ENCODE assay signal across 12 mouse cellular contexts in genomic region chr11:21241351-21241750, GRCm38 (mm10). TPM values are rescaled to one million over a fixed set of nuclear protein-coding genes. Genes with fewer than 3 reads are reported as not detected.
A peak's percentile ranks its signal among the peaks of the same experiment; 100 is the strongest.
DNase-seq lines count a peak whose midpoint lies in the region; ATAC-seq and TF ChIP-seq lines count a peak whose summit lies in the region.
"Had no signal": no experiment of that assay in that cellular context is flagged by ENCODE, and none has a peak within 500 bp of the region (broad histone marks: within the 10 kb centered on the region; RNA-seq: fewer than 3 reads in every experiment).

No protein-coding gene starts in this region.

- peaks cover 6% of the 10 kb centered on the region for H3K4me1 ChIP-seq in heart, embryonic 12.5 days (replicated peaks)
- H3K4me1 ChIP-seq in kidney, postnatal 0 days (replicated peaks; ENCODE audit: insufficient read depth, low read length), result peaks cover 4% of the 10 kb centered on the region; the same call in 1 of the 2 replicates
- H3K4me1 ChIP-seq in stomach, embryonic 16.5 days (ENCODE audit: control insufficient read depth, insufficient read depth, low read length), result peaks cover 7% of the 10 kb centered on the region; the same call in 1 of the 2 replicates
- H3K4me1 ChIP-seq in stomach, postnatal 0 days (replicated peaks; ENCODE audit: control insufficient read depth, insufficient read depth), result no peaks in the 10 kb centered on the region

- H3K9ac ChIP-seq in heart, embryonic 12.5 days, result no peak overlapping the region
- H3K9ac ChIP-seq in kidney, postnatal 0 days (ENCODE audit: low read depth, low read length), result no peak overlapping the region
- H3K9ac ChIP-seq in stomach, embryonic 16.5 days (ENCODE audit: low read length), result no peak overlapping the region
- no peak overlapping the region for H3K9ac ChIP-seq in stomach, postnatal 0 days (ENCODE audit: low read length)
- H3K9ac ChIP-seq: forebrain, embryonic 13.5 days; limb, embryonic 12.5 days had no signal

- no peaks in the 10 kb centered on the region for H3K27me3 ChIP-seq in heart, embryonic 12.5 days (replicated peaks)
- H3K27me3 ChIP-seq in kidney, postnatal 0 days (ENCODE audit: insufficient read depth, low read length), result no peaks in the 10 kb centered on the region
- no peaks in the 10 kb centered on the region for H3K27me3 ChIP-seq in stomach, embryonic 16.5 days (ENCODE audit: control insufficient read depth, insufficient read depth, low read length)
- H3K27me3 ChIP-seq in stomach, postnatal 0 days (ENCODE audit: control insufficient read depth, insufficient read depth, low read length), result no peaks in the 10 kb centered on the region
- H3K27me3 ChIP-seq: forebrain, embryonic 13.5 days; limb, embryonic 12.5 days had no signal

- TF ChIP-seq EP300 in stomach, postnatal 0 days (optimal IDR thresholded peaks at IDR 0.05), result no peak

- no peak for TF ChIP-seq CTCF in kidney, postnatal 0 days (IDR thresholded peaks at IDR 0.05; ENCODE audit: low read depth)
- TF ChIP-seq CTCF in stomach, postnatal 0 days (IDR thresholded peaks at IDR 0.05; ENCODE audit: low read depth), result no peak

- no peak for DNase-seq in heart, adult 9 months (ENCODE audit: low spot score in 2 of 2)
- no peak for DNase-seq in kidney, postnatal 0 days (ENCODE audit: low spot score)
- no peak for DNase-seq in kidney, adult 11 months
- DNase-seq in stomach, postnatal 0 days (ENCODE audit: low spot score), result no peak
- DNase-seq in testis, postnatal 10 days (ENCODE audit: low spot score), result no peak
- no peak for DNase-seq in cerebellum, adult 11-12 months
- DNase-seq: cerebellum, adult 8-10 months; gastrocnemius, postnatal 36 days had no signal

- no peak for ATAC-seq in heart, embryonic 12.5 days (ENCODE audit: insufficient number of reproducible peaks, low FRiP score)
- ATAC-seq in kidney, postnatal 0 days (replicated peaks; ENCODE audit: low FRiP score, low read depth), result no peak
- no peak for ATAC-seq in stomach, embryonic 16.5 days (ENCODE audit: insufficient read depth, low FRiP score)
- ATAC-seq in stomach, postnatal 0 days (ENCODE audit: low FRiP score, low TSS enrichment), result no peak
- ATAC-seq: forebrain, embryonic 13.5 days had no signal

- H3K27ac ChIP-seq in heart, embryonic 12.5 days (ENCODE audit: poor library complexity, severe bottlenecking), result no peak overlapping the region
- no peak overlapping the region for H3K27ac ChIP-seq in kidney, postnatal 0 days
- no peak overlapping the region for H3K27ac ChIP-seq in stomach, embryonic 16.5 days (ENCODE audit: low read length)
- H3K27ac ChIP-seq in stomach, postnatal 0 days (replicated peaks), result no peak overlapping the region
- H3K27ac ChIP-seq: forebrain, embryonic 13.5 days; limb, embryonic 12.5 days had no signal

- H3K36me3 ChIP-seq in heart, embryonic 12.5 days, result 0 out of 2 replicates have a peak, but pooled peaks cover 3% of the 10 kb centered on the region
- H3K36me3 ChIP-seq in kidney, postnatal 0 days (ENCODE audit: insufficient read depth, low read length), result no peaks in the 10 kb centered on the region
- no peaks in the 10 kb centered on the region for H3K36me3 ChIP-seq in stomach, embryonic 16.5 days (ENCODE audit: control insufficient read depth, insufficient read depth, low read length)
- H3K36me3 ChIP-seq in stomach, postnatal 0 days (ENCODE audit: control insufficient read depth, insufficient read depth, low read length), result no peaks in the 10 kb centered on the region

- H3K4me2 ChIP-seq in heart, embryonic 12.5 days, result 0 out of 2 replicates have a peak overlapping the region, but pooled peaks have one; percentile 26
- H3K4me2 ChIP-seq in kidney, postnatal 0 days (ENCODE audit: low read length), result peak overlapping the region; percentile 32
- 0 out of 2 replicates have a peak overlapping the region, but pooled peaks have one; percentile 9 for H3K4me2 ChIP-seq in stomach, embryonic 16.5 days (ENCODE audit: low read depth, low read length)
- H3K4me2 ChIP-seq in stomach, postnatal 0 days (replicated peaks; ENCODE audit: low read depth), result no peak overlapping the region

- no peak overlapping the region for H3K4me3 ChIP-seq in heart, embryonic 12.5 days
- H3K4me3 ChIP-seq in kidney, postnatal 0 days (replicated peaks; ENCODE audit: low read depth, low read length), result no peak overlapping the region
- no peak overlapping the region for H3K4me3 ChIP-seq in stomach, embryonic 16.5 days (replicated peaks; ENCODE audit: low read length)
- H3K4me3 ChIP-seq in stomach, postnatal 0 days (ENCODE audit: low read depth, low read length), result no peak overlapping the region
- H3K4me3 ChIP-seq: forebrain, embryonic 13.5 days; limb, embryonic 12.5 days had no signal

- WGBS in heart, embryonic 12.5 days, result 53% methylated on average over 1 of the region's 1 CpGs
- 72% methylated on average over 1 of the region's 1 CpGs for WGBS in kidney, postnatal 0 days
- 58% methylated on average over 1 of the region's 1 CpGs for WGBS in stomach, embryonic 16.5 days
- WGBS in stomach, postnatal 0 days, result 30% methylated on average over 1 of the region's 1 CpGs

- H3K9me3 ChIP-seq in heart, embryonic 12.5 days (replicated peaks), result no peaks in the 10 kb centered on the region
- H3K9me3 ChIP-seq in kidney, postnatal 0 days (replicated peaks; ENCODE audit: low read length), result no peaks in the 10 kb centered on the region
- no peaks in the 10 kb centered on the region for H3K9me3 ChIP-seq in stomach, embryonic 16.5 days (replicated peaks; ENCODE audit: control insufficient read depth, low read length)
- no peaks in the 10 kb centered on the region for H3K9me3 ChIP-seq in stomach, postnatal 0 days (ENCODE audit: control insufficient read depth, low read length)
- H3K9me3 ChIP-seq: forebrain, embryonic 13.5 days; limb, embryonic 12.5 days had no signal

RNA-seq across cellular contexts. Expression of gene Vps54, which starts 2.3 kb away (rescaled TPM):
- polyA plus RNA-seq in heart, embryonic 12.5 days (2016; fragmentation: Nextera tagmentation; extraction: Ambion mirVana), result 14.7 and 15.0 TPM in 2 replicates
- polyA plus RNA-seq in kidney, postnatal 0 days (2015; fragmentation: Nextera tagmentation; extraction: Ambion mirVana), result 14.7 and 15.5 TPM in 2 replicates
- polyA plus RNA-seq in stomach, embryonic 16.5 days (2015; fragmentation: Nextera tagmentation; extraction: Ambion mirVana), result 9.6 and 9.7 TPM in 2 replicates
- polyA plus RNA-seq in stomach, postnatal 0 days (2015; fragmentation: Nextera tagmentation; extraction: Ambion mirVana), result 6.7 and 8.2 TPM in 2 replicates
